Mouse (Mus musculus): Measurements from ENCODE around the gene F10. TPM values are rescaled to one million over a fixed set of nuclear protein-coding genes. Genes with fewer than 3 reads are reported as not detected.
A peak's percentile ranks its signal among the peaks of the same experiment; 100 is the strongest.

Gene F10
- polyA plus RNA-seq, 1 experiment from 2014 or later: 1.1 TPM

DNA sequence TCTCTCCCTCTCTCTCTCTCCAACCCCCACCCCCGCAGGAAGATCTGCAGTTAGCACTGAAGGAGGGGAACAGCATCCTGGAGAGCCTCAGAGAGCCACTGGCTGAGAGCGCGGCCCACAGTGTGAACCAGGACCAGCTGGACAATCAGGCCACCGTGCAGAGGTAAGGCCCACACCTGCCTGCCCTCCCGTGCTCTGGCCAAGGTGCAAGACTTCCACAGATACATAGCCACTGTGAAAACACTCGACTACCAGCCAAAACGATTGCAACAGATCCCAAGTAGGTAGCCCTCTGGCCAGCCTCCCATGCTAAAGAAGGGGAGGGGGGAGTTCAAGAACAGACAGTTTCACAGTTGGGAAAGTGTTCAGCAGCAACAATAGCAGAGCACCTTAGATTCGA is 38.8 kb upstream of the F10 start:
- TF ChIP-seq CTCF (IDR thresholded peaks at IDR 0.05; ENCODE audit: low read depth): no peak
- Histone ChIP-seq H3K9me3 (ENCODE audit: low read depth, low read length) (no peaks in the 10 kb centered on the region), H3K4me2 (no peak overlapping the region), H3K4me1 (ENCODE audit: insufficient read depth) (no peaks in the 10 kb centered on the region), H3K36me3 (ENCODE audit: insufficient read depth) (peaks cover 8% of the 10 kb centered on the region; the same call in 1 of the 2 replicates), H3K4me3 (ENCODE audit: low read depth, low read length) (no peak overlapping the region), H3K27me3 (ENCODE audit: insufficient read depth, low read length) (no peaks in the 10 kb centered on the region), H3K9ac (no peak overlapping the region), H3K27ac (ENCODE audit: low read depth) (no peak overlapping the region)
- no peak for DNase-seq
- 64% methylated on average over 7 of the region's 8 CpGs for WGBS
- no peak for ATAC-seq (ENCODE audit: insufficient read depth)

DNA sequence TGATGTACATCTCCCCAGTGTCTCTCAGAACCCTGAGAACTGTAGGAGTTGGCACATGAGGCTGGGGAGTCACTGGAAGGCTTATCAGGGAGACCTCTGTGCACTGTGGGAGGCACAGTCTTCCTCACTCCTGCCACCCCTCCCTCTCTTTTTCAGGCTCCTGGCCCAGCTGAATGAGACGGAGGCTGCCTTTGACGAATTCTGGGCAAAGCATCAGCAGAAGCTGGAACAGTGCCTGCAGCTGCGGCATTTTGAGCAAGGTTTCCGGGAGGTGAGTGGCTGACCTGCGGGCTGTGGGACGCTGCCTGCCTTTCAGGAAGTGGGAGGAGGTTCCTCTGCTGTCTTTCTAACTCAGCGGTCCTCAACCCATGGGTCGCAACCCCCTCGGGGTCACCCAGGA is 37.3 kb upstream of the F10 start:
- DNase-seq: peak; percentile 32
- no peaks in the 10 kb centered on the region for H3K4me1 ChIP-seq (ENCODE audit: insufficient read depth)
- 53% methylated on average over 9 of the region's 9 CpGs for WGBS
- H3K27ac ChIP-seq (ENCODE audit: low read depth): no peak overlapping the region
- H3K36me3 ChIP-seq (ENCODE audit: insufficient read depth): peaks cover 10% of the 10 kb centered on the region; the same call in 1 of the 2 replicates
- no peaks in the 10 kb centered on the region for H3K9me3 ChIP-seq (ENCODE audit: low read depth, low read length)
- H3K4me2 ChIP-seq: no peak overlapping the region
- no peak for TF ChIP-seq CTCF (IDR thresholded peaks at IDR 0.05; ENCODE audit: low read depth)
- ATAC-seq (ENCODE audit: insufficient read depth): no peak
- no peak overlapping the region for H3K4me3 ChIP-seq (ENCODE audit: low read depth, low read length)
- H3K27me3 ChIP-seq (ENCODE audit: insufficient read depth, low read length): no peaks in the 10 kb centered on the region
- no peak overlapping the region for H3K9ac ChIP-seq

DNA sequence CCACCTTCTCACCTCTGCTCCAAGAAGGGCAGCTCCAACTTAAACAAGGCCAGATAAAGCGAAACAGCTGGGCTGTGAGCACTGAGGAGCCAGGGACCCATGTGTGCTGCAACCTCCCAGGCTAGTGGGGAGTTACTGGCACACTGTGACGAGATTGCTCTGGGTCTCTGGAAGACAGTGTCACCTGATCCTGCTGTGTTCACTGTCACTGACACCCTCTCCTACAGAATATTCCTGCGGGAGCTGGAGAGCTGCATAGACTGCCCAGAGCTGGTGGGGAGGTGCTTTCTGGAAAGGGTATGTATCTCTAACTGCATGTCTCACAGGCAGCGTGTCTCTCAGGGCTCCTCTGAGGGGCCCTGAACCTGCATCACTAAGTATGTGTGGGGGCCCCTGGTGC is 29.6 kb upstream of the F10 start:
- Histone ChIP-seq H3K27me3 (ENCODE audit: insufficient read depth, low read length) (no peaks in the 10 kb centered on the region), H3K4me1 (ENCODE audit: insufficient read depth) (no peaks in the 10 kb centered on the region), H3K27ac (ENCODE audit: low read depth) (no peak overlapping the region)

DNA sequence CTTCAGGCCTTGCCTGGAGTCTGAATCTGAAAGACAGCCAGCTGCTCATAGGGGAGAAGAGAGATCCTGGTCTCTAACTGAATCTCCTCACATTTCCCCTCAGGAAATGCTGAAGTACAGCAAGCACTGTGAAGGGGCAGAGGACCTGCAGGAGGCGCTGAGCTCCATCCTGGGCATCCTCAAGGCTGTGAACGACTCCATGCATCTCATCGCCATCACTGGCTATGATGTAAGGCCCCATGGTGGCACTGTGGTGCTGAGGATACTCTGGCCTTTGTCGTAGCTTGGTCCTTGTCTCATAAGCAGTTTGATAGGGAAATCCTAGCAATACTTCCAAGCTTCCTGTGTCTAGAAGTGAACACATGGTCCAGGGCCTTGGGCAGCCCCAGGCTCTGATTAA is 26.8 kb upstream of the F10 start:
- peak; percentile 31 for TF ChIP-seq CTCF (IDR thresholded peaks at IDR 0.05; ENCODE audit: low read depth)
- ATAC-seq (ENCODE audit: insufficient read depth) (no peak), DNase-seq (peak; percentile 11)
- H3K9ac ChIP-seq: no peak overlapping the region
- H3K4me3 ChIP-seq (ENCODE audit: low read depth, low read length): no peak overlapping the region
- peaks cover 28% of the 10 kb centered on the region; the same call in 1 of the 2 replicates for H3K36me3 ChIP-seq (ENCODE audit: insufficient read depth)
- WGBS: 50% methylated on average over 4 of the region's 4 CpGs
- no peaks in the 10 kb centered on the region for H3K4me1 ChIP-seq (ENCODE audit: insufficient read depth)
- H3K27ac ChIP-seq (ENCODE audit: low read depth): no peak overlapping the region
- H3K27me3 ChIP-seq (ENCODE audit: insufficient read depth, low read length): no peaks in the 10 kb centered on the region
- H3K4me2 ChIP-seq: no peak overlapping the region
- no peaks in the 10 kb centered on the region for H3K9me3 ChIP-seq (ENCODE audit: low read depth, low read length)

More for the DNA sequence above, 29.6 kb upstream of the F10 start:
- Histone ChIP-seq H3K4me2 (no peak overlapping the region), H3K9ac (no peak overlapping the region), H3K4me3 (ENCODE audit: low read depth, low read length) (no peak overlapping the region), H3K36me3 (ENCODE audit: insufficient read depth) (peaks cover 24% of the 10 kb centered on the region; the same call in 1 of the 2 replicates), H3K9me3 (ENCODE audit: low read depth, low read length) (no peaks in the 10 kb centered on the region)
- TF ChIP-seq CTCF (IDR thresholded peaks at IDR 0.05; ENCODE audit: low read depth): no peak
- WGBS: 50% methylated on average over 4 of the region's 4 CpGs
- DNase-seq: no peak
- no peak for ATAC-seq (ENCODE audit: insufficient read depth)

DNA sequence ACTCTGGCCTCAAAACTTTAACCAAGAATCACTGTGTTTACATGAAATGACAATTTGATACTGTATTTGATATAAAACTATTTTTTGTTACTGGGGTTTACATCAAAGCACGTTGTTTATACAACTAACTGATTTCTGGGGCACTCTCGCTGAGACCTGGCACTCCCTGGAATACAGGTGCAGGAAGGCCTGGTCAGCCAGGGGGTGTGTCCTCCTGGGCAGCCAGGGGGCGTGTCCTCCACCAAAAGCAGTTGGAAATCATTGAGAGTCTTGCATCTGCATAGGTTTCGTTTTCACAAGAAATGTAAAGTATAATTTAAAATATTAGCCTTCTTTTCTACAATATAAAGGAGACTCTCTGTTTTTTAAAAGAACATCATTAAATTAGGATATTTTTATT is 17.5 kb upstream of the F10 start:
- H3K4me1 ChIP-seq (ENCODE audit: insufficient read depth): no peaks in the 10 kb centered on the region
- H3K36me3 ChIP-seq (ENCODE audit: insufficient read depth): no peaks in the 10 kb centered on the region
- H3K27me3 ChIP-seq (ENCODE audit: insufficient read depth, low read length): no peaks in the 10 kb centered on the region
- ATAC-seq (ENCODE audit: insufficient read depth) (no peak), DNase-seq (no peak)
- no peaks in the 10 kb centered on the region for H3K9me3 ChIP-seq (ENCODE audit: low read depth, low read length)
- H3K27ac ChIP-seq (ENCODE audit: low read depth): no peak overlapping the region
- H3K4me3 ChIP-seq (ENCODE audit: low read depth, low read length): no peak overlapping the region
- H3K4me2 ChIP-seq: no peak overlapping the region
- WGBS: 55% methylated on average over 4 of the region's 4 CpGs
- TF ChIP-seq CTCF (IDR thresholded peaks at IDR 0.05; ENCODE audit: low read depth): no peak
- H3K9ac ChIP-seq: no peak overlapping the region

- Histone ChIP-seq H3K9ac (no peak overlapping the region), H3K36me3 (ENCODE audit: insufficient read depth) (no peaks in the 10 kb centered on the region), H3K4me1 (ENCODE audit: insufficient read depth) (no peaks in the 10 kb centered on the region), H3K4me2 (no peak overlapping the region), H3K27ac (ENCODE audit: low read depth) (no peak overlapping the region), H3K9me3 (ENCODE audit: low read depth, low read length) (no peaks in the 10 kb centered on the region), H3K27me3 (ENCODE audit: insufficient read depth, low read length) (no peaks in the 10 kb centered on the region), H3K4me3 (ENCODE audit: low read depth, low read length) (no peak overlapping the region)
- DNase-seq: no peak
- no peak for ATAC-seq (ENCODE audit: insufficient read depth)
- TF ChIP-seq CTCF (IDR thresholded peaks at IDR 0.05; ENCODE audit: low read depth): no peak
- 91% methylated on average over 8 of the region's 8 CpGs for WGBS
Observed at GRCm38 (mm10) chr8:13021830-13022229, 15.3 kb upstream of the F10 start.

GRCm38 (mm10) chr8:13025487-13026224 is 11.5 kb upstream of the F10 start, which contains the start of gene F7:
Gene F7 (plus strand): TSS chr8:13026034.
- Histone ChIP-seq H3K4me3 (ENCODE audit: low read depth, low read length) (no peak within 1 kb of the TSS), H3K27me3 (ENCODE audit: insufficient read depth, low read length) (no peaks in the 10 kb centered on the region), H3K9me3 (ENCODE audit: low read depth, low read length) (no peaks in the 10 kb centered on the region), H3K9ac (no peak within 1 kb of the TSS), H3K4me2 (no peak within 1 kb of the TSS), H3K27ac (ENCODE audit: low read depth) (no peak within 1 kb of the TSS), H3K36me3 (ENCODE audit: insufficient read depth) (no peaks in the 10 kb centered on the region), H3K4me1 (ENCODE audit: insufficient read depth) (no peaks in the 10 kb centered on the region)
- DNase-seq (no peak), ATAC-seq (ENCODE audit: insufficient read depth) (no peak)
- WGBS: 46% methylated on average over 10 of the region's 10 CpGs
- no peak for TF ChIP-seq CTCF (IDR thresholded peaks at IDR 0.05; ENCODE audit: low read depth)
